Mouse (Mus musculus) cerebellum, adult 2 months (tissue): ENCODE data around the gene Ankrd52. TPM values are rescaled to one million over a fixed set of nuclear protein-coding genes. Genes with fewer than 3 reads are reported as not detected.

Experiments
- DNase-seq, 2 experiments: peaks; one replicate each; pipeline ENCODE4 v3.0.0; 2021
- H3K27ac ChIP-seq: fragments of 200-500 bp; 2 replicates; pipeline ENCODE4 v1.5.1; 2012; ENCODE audit warnings: low read length, control low read depth, inconsistent platforms; ENCODE audit not compliant: insufficient read depth
- H3K27me3 ChIP-seq: fragments of 200-500 bp; 2 replicates; pipeline ENCODE4 v1.6.1; 2012; ENCODE audit warnings: inconsistent platforms, mild to moderate bottlenecking, low read length, moderate library complexity; ENCODE audit not compliant: control insufficient read depth, insufficient read depth
- H3K4me1 ChIP-seq: fragments of 200-500 bp; 2 replicates; pipeline ENCODE4 v1.6.1; 2011; ENCODE audit warnings: low read length; ENCODE audit not compliant: control insufficient read depth, insufficient read depth
- H3K4me3 ChIP-seq: fragments of 200-500 bp; replicated peaks from 2 replicates; pipeline ENCODE3; 2011; ENCODE audit warnings: mild to moderate bottlenecking, low read depth, low read length, control low read depth; ENCODE audit not compliant: insufficient read depth
- CTCF ChIP-seq: fragments of 200-500 bp; IDR thresholded peaks from 2 replicates; pipeline ENCODE4 v1.5.1; 2011; ENCODE audit warnings: low read depth, mild to moderate bottlenecking, control low read depth, low read length, moderate library complexity, borderline replicate concordance; ENCODE audit not compliant: insufficient read depth
- POLR2A ChIP-seq: fragments of 200-500 bp; IDR thresholded peaks from 2 replicates; pipeline ENCODE4 v1.6.1; 2011; ENCODE audit warnings: low read length, control low read depth, borderline replicate concordance; ENCODE audit not compliant: insufficient read depth
- WGBS: fragments of 180-500 bp; shearing (Covaris S2); methylation state at CpG from one replicate; pipeline ENCODE4 v1.1.7; 2018; 5-methylcytosine and 5-hydroxymethylcytosine counted together
- polyA plus RNA-seq: library from polyadenylated mRNA; depleted of rRNA; stranded (reverse); fragments of >200 nt; gene quantifications from 2 replicates; pipeline ENCODE4 v1.2.3, GENCODE M21; 2012

The Ankrd52 gene
- polyA plus RNA-seq, 1 experiment = 40.6 TPM

DNA sequence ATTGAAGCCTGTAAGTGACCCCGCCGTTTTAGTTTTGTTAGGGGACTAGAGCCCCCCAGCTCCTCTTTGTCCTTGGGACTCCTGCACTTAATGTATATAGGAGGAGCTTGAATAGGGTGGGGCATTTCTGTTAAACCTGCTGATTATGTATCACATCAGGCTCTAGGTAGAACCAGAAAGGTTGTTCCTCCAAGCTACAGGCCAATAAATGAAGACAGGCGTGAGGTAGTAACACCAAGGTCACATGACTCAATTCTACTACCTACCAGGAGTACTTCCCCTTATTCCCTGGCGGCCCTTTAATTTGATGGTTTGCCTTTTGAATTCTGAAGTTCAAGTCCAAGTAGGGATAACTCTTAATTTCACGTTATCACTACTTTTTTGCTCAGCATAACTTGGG, 38.5 kb upstream of the Ankrd52 start:
- TF ChIP-seq CTCF (no peak), POLR2A (no peak)
- Histone ChIP-seq H3K27me3 (no peaks in the 10 kb centered on the region), H3K27ac (peak overlapping the region; percentile 82), H3K4me1 (peaks cover 3% of the 10 kb centered on the region; the same call in 1 of the 2 replicates), H3K4me3 (peak overlapping the region; percentile 83)
- WGBS = 8% methylated on average over 5 of the region's 5 CpGs
- DNase-seq = no peak

DNA sequence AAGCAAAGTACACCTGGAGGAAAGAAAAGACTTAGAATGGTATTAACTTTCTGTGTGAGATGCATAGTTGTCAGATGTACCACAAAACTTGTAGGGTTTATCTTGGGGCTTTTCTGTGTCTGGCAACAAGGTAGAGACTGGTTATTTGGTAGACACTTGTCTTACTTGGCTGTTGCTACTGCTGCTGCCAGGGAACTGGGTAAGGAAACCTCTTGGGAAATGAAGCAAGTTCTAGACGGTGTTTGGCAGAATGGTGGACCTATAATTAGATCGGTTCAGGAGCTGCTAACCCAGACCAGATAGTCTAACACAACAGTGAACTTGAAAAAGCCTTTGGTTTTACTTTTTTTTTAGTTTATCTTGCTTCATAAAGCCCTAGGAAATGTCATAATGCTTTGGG, 38.0 kb upstream of the Ankrd52 start:
- WGBS = 7% methylated on average over 2 of the region's 2 CpGs
- peak overlapping the region; percentile 83 for H3K4me3 ChIP-seq
- H3K4me1 ChIP-seq = peaks cover 3% of the 10 kb centered on the region; the same call in 1 of the 2 replicates
- DNase-seq = no peak
- H3K27me3 ChIP-seq = no peaks in the 10 kb centered on the region
- no peak overlapping the region for H3K27ac ChIP-seq
- no peak for TF ChIP-seq CTCF
- no peak for TF ChIP-seq POLR2A

DNA sequence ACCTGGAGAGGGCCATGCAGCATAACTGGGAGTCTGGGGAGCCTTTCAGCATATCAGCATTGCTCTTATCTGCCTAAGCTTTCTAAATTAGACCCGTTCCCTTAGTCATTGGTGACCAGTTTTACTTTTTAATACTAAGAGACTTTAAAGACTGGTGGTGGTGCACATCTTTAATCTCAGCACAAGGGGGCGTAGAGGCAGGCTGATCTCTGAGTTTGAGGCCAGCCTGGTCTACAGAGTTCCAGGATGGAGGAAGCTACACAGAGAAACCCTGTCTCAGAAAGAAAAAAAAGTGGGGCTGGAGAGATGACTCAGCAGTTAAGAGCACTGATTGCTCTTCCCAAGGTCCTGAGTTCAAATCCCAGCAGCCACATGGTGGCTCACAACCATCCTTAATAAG, 36.7 kb upstream of the Ankrd52 start:
- H3K27ac ChIP-seq = no peak overlapping the region
- TF ChIP-seq POLR2A = no peak
- peak; percentile 9; the same call in 1 of the 2 replicates for TF ChIP-seq CTCF
- WGBS = 73% methylated on average over 2 of the region's 2 CpGs

DNA sequence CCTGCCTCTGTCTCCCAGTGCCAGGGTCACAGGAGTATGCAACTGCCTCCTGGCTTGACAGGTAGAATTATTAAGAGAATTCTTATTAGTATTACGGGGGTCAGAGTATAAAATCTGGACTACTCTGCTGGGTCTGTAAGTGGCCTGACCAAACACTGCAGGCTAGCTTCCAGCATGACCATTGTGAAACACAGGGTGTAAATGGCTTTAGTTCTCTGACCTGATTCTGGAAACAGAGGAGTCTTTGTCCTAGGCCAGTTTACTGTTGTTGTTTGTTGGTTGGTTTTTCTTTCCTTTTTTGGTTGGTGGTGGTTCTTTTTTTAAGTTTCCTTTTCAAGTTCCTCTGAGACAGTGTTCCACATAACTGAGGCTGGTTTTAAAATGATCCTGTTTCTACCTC, 33.5 kb upstream of the Ankrd52 start:
- no peak overlapping the region; the same call in 1 of the 2 replicates for H3K27ac ChIP-seq
- H3K4me3 ChIP-seq = no peak overlapping the region
- no peaks in the 10 kb centered on the region for H3K27me3 ChIP-seq
- no peak for DNase-seq
- 70% methylated on average over 1 of the region's 1 CpGs for WGBS
- TF ChIP-seq CTCF (no peak), POLR2A (no peak)
- H3K4me1 ChIP-seq = peaks cover 3% of the 10 kb centered on the region; the same call in 1 of the 2 replicates

More for the DNA sequence above, 36.7 kb upstream of the Ankrd52 start:
- DNase-seq = no peak
- H3K27me3 ChIP-seq = no peaks in the 10 kb centered on the region
- peaks cover 3% of the 10 kb centered on the region; the same call in 1 of the 2 replicates for H3K4me1 ChIP-seq
- H3K4me3 ChIP-seq = no peak overlapping the region

DNA sequence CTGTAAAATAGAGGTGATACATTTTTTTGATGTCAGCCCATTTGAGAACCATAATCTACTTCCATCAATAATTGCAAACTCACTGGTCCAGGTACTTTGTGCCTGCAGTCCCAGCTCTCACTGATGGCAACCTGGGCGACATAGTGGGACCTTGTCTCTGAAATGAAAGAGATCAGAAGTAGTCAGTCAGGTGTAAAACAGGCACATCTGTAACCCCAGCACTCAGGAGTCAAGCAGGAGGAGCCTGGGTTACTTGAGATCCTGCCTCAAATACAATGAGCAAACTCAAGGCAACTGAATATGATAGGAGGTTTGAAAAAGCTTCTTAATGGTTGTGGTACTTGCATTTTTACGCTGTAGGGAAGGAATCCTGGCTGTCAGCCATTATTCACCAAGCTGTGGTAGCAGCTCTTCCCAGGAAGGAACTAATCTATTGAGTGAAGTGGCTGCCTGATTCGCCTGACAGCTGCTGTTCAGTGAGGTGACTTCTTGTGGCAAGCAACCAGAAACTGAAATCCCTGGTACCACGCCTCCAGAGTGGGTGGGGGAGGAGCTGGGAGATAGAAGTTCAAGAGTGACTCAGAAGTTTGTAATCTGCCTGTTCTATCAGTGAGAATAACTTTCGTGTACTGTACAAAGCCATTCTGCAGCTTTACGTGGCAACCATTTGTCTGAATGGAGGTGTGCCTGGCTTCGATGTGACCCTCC, 32.2 kb upstream of the Ankrd52 start:
- TF ChIP-seq POLR2A = no peak
- TF ChIP-seq CTCF = no peak
- H3K27ac ChIP-seq = peak overlapping the region; percentile 0; the same call in 1 of the 2 replicates

DNA sequence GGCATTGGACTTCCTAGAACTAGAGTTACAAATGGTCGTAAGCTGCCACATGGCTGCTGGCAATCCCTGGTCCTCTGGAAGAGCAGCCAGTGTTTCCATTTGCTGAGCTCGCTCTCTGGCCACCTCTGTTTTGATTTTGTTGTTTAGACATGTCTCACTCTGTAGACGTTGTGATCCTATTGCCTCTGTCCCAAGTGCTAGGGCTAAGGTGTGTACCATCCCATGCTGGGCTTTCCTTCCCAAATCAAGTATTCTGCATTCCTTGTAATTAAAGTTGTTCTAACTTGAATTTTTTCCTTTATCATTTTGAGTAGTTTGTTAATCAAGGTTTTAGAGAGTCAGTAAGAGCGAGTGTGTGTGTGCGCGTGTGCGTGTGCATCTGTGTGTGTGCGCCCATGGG, 29.4 kb upstream of the Ankrd52 start:
- 79% methylated on average over 8 of the region's 8 CpGs for WGBS
- no peak for DNase-seq
- Histone ChIP-seq H3K4me1 (no peaks in the 10 kb centered on the region; the same call in 1 of the 2 replicates), H3K27me3 (no peaks in the 10 kb centered on the region), H3K27ac (no peak overlapping the region), H3K4me3 (no peak overlapping the region)
- no peak for TF ChIP-seq POLR2A
- TF ChIP-seq CTCF = no peak

More for the DNA sequence above, 32.2 kb upstream of the Ankrd52 start:
- WGBS = 15% methylated on average over 7 of the region's 7 CpGs
- Histone ChIP-seq H3K27me3 (no peaks in the 10 kb centered on the region), H3K4me1 (no peaks in the 10 kb centered on the region; the same call in 1 of the 2 replicates), H3K4me3 (no peak overlapping the region)
- peak in 1 of 2 experiments; percentile 40 for DNase-seq

DNA sequence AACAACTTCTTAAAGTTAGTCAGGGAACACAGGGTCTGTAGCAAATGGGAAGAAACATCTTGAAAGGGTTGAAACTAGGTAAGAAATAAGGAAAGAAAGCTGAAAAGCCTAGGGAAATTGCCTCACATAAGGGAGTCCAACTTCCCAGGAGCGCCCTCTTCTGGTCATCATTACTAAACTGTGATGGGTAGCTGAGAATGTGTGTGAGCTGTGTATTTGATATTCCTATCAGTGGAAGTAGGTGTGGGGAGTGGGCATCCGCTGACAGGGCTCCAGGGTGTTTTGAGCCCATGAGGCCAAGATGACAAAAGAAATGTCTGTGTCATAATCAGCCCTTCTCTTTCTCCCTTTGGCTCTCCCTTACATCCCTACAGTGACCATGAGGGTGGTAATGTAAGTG, 18.1 kb upstream of the Ankrd52 start:
- Histone ChIP-seq H3K27me3 (no peaks in the 10 kb centered on the region), H3K4me3 (no peak overlapping the region), H3K27ac (no peak overlapping the region), H3K4me1 (no peaks in the 10 kb centered on the region)
- TF ChIP-seq CTCF (peak; percentile 50; the same call in 1 of the 2 replicates), POLR2A (no peak)
- WGBS = 45% methylated on average over 2 of the region's 2 CpGs
- peak; percentile 40 to 53 for DNase-seq

DNA sequence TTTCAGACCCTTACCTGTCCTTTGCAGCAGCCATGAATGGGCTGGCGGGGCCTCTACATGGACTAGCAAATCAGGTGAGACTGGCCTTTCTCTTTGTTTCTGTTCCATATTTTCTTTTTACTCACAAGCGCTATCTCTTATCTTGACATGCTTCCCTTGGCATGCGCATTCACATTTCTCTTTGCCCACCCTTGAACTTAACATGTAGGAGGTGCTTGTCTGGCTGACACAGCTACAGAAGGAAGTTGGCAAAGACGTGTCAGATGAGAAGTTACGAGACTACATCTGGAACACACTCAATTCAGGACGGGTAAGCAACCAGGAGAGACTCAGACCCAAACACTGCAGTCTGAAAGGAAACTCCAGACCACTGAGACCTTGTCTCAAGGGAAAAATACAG, 17.7 kb upstream of the Ankrd52 start:
- 92% methylated on average over 6 of the region's 6 CpGs for WGBS
- Histone ChIP-seq H3K27me3 (no peaks in the 10 kb centered on the region), H3K27ac (no peak overlapping the region), H3K4me1 (no peaks in the 10 kb centered on the region), H3K4me3 (no peak overlapping the region)
- DNase-seq = no peak
- TF ChIP-seq CTCF (no peak), POLR2A (no peak)
